Mouse (Mus musculus) B cell, adult 2 months (primary cell): ENCODE measurements around the gene Zbtb34.

Source experiments
- DNase-seq, 2 experiments: peaks; one replicate each; pipeline ENCODE4 v3.0.0; 2022

Zbtb34 gene

DNA sequence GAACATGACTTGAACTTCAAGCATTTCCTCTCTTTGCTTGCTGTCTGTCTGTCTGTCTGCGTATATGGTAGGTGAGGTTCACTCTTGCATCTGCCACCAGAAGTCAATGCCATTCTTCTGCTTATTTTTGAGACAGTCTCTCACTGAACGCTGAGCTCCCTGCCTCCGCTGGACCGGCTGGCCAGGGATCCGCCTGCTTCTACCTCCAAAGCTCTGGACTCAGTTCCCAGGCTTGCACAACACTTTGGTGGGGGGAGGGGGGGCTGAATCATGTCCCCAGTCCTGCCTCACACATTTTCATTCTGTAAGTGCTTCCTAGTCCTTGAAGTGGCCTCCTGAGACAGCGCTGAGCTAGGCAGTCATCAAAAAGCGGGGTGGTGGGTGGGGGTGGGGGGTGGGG lies 32.0 kb downstream of the Zbtb34 start:
- no peak for DNase-seq

DNA sequence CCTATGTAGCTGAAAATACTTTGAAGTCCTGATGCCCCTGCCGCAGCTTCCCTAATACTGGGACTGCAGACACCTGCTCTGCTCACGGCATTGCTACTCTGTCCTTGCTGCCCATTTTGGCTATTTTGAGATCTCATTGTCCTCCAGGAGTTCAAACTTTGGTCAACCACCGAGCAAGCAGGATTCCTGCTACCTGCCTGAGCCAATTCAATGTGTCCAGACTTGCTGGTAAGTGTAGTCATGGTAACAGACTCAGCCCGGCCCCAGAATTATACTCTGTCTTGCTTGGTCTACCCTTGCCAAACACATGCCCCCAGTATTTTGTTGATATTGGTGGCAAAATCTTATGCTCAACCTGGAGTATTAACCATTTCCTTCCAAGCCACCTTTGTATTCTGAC lies 34.1 kb downstream of the Zbtb34 start:
- no peak for DNase-seq

DNA sequence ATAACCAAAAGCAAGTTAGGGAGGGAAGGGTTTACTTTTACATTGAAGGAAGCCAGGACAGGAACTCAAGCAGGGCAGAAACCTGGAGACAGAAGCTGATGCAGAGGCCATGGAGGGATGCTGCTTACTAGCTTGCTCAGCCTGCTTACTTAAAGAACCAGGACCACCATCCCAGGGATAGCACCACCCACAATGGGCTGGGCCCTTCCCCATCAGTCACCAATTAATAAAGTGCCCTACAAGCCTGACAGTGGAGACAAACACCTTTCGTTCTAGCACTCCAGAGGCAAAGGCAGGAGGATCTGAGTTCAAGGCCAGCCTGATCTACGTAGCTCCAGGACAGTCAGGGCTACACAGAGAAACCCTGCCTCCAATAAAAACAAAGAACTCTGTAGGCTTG lies 36.1 kb downstream of the Zbtb34 start:
- no peak for DNase-seq

DNA sequence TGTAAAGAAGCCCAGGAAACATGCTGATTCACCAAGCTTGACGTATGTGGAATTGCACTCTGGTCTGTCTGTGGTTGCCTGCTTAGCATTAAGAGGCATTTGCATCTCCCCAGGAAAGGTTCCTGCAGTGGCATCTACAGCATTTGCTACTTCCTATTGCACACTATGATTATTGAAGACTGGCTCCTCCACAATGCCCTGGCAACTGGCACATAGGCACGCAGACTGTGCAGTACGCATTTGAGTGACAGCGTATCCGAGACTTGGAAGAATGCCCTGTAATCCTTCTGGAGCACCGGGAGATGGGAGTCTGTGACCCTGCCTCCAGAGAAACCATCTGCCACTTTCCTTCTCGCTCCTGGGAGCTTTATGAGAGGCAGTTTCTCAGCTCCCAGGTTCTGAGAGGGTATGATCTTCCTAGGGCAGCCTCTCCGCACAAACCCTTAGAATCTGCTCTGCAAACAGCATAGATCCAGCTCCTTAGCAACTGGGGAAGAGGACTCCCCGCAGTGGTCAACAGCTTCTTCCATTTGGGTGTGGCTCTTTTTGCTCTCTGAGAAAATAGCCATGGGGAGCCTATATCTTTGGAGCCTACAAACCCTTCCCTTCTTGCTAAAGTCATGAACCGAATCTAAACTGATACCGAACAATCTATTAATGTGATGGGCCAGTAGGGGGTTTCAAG lies 37.0 kb downstream of the Zbtb34 start:
- DNase-seq, result no peak

DNA sequence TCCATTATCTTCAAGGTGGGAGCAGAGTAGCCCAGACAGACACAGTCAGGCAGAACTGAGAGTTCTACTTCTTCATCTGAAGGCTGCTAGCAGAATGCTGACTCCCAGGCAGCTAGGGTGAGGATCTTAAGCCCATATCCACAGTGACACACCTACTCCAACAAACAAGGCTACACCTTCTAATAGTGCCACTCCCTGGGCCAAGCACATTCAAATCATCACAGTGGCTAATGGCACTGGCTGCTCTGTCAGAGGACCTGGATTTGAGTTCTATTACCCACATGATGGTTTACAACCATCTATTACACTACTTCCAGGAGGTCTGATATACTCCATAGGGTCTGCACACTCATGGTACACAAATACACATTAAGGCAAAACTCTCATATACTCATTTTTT lies 38.1 kb downstream of the Zbtb34 start:
- DNase-seq, result no peak

DNA sequence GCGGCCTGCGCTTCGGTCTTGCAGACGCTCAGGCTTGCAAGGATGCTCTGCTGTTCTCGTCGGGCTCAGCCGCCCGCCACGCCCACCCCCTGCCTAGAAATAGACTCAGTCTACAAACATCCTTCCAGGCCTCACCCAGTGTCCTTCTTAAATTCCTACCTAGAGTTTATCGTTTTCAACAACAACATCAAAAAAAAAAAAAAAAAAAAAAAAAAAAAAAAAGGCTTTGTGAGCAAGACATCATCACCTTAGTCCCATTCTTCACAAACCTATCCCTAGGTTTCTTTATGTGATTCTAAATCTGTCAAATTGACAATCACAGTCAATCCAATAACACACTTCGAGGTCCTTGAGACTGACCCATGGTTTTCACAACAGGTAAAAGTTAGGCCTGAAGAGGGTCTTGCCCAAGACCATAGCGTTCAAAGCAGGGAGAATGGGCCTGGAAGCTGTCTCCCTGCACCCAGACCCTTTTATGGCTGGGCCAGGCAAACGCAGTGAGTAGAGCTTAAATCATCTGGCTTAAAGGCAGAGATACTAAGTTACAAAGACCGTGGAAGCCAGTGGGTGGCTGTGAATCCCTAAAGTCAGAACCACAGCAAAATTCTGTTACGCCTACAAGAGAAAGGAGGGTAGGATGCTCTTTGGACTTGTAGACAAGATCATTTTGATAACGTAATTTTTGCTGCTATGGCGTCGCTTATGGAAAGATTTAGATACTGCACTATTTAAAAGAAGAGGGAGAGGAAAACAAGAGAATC lies 59.3 kb downstream of the Zbtb34 start:
- DNase-seq, result no peak

DNA sequence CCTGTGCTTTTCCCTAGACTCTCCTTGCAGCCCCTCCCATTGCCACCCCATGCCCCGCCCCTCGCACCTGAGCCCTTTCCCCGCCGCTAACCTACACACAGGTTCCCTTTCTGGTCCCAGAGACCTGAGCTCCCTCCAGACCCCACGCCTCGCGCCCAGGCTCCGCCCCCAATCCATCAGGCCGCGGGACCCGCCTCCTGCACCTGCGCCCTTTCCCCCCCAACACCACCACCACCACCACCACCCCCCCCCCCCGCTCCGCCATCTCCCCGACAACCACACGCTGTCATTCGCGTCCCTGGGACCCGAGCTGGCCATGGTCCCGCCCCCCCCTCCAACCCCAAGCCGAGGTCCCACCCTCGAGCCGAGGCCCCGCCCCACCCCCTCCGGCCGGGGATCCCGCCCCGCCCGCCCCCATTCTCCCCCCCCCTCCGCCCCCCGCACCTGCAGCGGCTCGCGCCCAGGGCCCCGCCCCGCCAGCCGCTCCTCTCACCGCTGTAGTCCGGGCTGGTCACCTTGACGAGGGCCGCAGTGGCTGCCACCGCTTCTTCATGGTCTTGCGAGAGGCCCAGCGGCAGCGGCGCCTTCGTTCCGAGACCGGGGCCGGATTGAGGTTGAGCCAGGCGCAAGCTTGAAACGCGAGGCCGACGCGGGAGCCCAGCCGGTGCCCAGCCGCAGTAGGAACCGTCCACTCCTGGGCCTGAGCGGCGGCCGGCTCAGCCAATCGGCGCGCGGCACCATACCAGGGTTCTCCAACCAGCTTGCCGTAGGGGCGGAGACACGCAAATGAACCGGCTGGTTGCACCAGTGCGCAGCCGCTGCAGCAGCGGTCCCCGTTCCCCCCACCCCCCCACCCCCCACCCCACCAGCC lies 60.1 kb downstream of the Zbtb34 start, which contains the start of gene Ralgps1:
Gene Ralgps1 (minus strand): TSS at position 710 of the 871 bp plus-strand sequence.
- peak; percentile 89 to 90 for DNase-seq

DNA sequence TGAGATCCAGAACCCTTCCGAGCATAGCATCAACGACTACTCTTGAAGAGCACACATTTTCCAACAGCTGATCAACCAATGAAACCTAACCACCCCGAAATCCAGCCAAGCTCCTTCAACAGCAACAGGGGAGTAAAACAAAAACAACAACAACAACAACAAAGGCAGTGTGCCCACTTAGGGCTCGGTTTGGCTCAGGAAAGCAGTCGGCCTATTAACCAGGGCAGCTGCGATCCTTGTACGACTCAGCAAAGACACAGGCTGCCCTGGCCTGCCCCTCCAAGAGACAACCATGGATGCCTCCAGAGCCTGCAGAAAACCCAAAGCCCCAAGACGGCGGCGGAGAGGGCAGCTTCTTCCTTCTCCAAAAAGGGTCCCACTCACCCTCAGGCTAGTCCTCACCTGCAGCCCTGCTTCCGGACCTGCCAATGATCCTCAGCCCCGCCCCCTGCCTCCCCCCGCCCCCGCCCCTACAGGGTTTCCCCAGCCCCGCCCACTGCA lies 60.8 kb downstream of the Zbtb34 start:
- no peak for DNase-seq

DNA sequence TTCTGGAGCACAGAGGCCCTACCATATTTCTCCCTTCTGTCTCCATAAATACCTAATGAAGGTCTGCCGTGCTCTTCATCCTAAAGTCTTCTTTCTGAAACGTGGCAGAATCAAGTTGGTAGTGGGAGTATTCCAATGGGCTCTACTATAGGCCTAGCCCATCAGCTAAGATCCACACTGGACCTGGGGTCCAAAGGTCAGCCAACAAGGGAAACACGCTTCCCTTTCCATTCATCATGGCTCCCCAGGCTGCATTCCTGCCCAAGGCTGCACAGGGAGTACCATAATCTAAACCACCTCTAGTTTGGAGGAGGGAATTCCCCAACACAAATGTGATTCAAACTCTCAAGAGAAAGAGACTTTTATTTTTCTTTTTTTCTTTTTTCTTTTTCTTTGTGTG lies 61.7 kb downstream of the Zbtb34 start:
- DNase-seq, result no peak

DNA sequence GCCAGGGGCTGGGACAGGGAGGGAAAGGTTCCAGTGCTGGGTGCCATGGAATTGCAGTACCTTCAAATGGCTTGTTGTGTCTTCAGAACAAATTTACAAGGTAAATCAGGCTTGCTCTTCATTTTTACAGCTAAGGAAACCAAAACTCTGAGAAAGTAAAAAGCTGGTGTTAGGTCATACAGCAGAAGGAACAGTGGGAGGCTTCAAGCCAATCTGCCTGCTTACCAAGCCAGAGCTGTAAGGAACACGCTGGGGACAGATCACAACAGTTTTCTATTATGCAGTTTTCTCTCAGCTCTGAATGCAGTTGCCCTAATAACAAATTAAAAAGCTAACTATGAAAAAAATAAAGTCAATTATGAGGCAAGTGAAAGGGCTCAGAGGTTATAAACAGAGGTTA lies 62.6 kb downstream of the Zbtb34 start:
- DNase-seq, result no peak

DNA sequence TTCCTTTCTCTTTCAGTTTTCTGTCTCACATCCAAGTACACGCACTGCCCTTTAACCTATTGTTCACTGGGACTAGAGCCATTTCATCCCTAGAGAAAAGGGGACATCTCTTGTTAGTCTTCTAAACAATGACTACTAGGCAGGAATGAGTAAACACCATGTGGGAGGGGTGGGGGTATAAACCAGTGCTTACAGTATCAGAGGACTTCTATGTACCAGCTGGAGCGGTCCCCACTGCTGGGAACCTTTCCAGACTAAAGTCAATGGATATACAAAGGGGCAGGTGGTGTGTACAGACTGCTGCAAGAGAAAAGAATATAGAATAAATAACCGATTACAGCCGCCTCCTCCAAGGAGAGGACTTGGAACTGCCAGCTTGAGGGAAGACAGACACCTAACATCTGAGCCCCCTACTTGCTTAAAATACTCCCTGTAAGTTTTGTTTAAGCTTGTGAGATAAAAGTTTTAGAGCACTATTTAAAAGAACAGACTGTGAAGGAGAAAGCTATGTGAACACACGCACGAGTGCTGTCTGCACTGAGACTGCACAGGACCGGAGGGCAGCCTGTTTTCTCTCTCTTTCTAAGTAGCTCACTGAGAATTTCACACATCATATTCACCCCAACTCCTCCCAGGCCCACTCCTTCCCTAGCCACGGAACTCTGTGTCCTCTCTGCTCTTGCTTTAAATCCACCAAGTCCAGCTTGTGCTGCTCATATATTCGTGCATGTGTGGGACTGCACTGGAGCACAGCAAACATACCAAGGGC lies 65.2 kb downstream of the Zbtb34 start:
- DNase-seq, result no peak

DNA sequence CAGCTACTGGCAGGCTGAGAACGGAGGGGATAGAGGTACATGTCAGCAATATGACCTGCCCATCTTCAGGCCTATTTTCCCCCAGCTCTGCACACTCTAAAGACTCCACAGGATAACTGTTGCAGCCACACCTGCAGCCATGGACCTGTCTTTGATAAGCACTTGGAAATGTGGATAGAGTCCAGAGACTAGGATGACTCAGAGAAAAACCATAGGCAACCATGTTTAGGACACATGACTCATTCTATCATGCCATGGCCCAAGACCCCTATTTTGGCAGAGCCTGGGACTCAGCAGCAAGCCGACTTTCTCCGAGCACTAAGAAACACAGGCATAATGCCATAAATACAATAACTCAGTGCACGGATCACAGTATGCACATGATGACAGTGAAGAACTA lies 66.5 kb downstream of the Zbtb34 start:
- no peak for DNase-seq

DNA sequence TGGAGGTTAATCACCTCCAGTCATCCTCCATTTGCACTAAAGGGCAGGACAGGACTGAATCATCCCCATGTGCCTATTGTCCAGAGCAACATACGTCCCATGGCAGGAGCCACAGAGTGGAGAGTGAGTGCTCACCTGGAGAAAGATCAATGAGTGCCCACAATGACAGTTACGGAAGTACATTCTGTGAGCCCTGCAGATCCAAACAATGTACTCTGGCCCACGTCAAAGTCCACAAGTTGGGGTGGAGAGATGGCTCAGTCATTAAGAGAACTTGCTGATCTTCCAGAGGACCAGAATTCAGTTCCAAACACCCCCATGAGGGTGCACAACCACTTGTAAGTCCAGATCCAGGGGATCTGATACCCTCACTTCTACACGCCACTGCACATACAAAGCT lies 67.2 kb downstream of the Zbtb34 start:
- DNase-seq, result no peak

DNA sequence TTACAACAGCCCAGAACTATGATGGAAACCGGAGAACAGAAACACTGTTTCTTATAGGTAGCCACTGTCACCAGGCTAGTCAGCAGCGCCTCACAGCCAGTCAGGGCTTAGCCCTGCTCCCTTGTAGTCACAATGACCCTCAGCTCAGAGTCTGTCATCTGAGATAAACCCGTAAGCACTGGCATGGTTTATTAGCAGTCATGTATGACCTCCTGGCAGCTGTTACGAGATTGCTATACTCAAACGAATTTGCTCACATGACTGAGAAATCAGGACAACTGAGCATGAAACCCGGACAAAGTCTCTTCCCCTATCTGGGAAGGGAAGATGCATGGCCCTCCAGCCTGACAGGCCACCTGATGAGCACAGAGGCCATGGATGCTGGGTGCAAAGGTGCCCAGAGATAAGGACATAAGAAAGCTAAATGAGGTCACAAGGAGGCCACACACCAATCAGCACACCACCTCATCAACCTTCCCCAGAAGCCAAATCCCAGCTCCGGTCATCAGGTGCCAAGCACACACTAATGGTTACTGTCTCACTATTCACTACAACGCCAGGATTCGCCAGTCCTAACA lies 69.9 kb downstream of the Zbtb34 start:
- DNase-seq, result no peak

DNA sequence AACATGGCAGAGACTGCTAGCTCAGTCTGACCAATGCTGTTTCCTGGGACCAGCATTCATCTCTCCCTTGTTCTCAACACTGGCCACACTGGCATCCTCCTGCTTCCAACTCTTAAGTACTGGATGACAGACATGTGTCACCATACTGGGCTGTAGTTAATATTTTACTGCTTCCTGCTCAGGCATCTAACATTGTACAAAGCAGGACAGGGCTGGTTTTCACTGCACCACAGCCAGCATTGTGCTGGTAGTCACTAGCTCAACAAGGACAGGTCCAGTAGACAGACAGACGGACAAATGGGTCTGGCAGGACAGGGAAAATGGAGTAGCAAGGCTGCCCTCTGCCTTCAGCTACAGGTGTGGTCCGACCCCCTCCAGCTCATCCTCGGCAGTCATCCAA lies 70.6 kb downstream of the Zbtb34 start:
- DNase-seq, result no peak

DNA sequence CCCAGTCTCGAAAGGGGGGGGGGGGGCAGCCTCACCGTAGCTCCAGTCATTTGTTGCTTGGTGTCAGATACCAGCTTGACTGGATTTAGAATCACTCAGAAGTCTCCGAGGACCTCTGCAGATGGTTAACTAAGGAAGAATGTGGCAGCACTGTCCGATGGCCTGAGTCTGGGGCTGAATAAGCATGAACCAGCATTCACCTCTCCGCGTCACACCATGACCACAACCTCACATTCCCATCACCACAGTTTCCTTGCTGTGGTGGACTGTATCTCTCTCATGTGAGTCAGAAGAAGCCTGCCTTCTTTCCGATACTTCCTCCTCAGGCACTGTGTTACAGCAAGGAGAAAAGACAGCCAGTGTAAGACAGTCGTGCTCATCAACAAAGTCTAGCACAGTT lies 71.9 kb downstream of the Zbtb34 start:
- no peak for DNase-seq

DNA sequence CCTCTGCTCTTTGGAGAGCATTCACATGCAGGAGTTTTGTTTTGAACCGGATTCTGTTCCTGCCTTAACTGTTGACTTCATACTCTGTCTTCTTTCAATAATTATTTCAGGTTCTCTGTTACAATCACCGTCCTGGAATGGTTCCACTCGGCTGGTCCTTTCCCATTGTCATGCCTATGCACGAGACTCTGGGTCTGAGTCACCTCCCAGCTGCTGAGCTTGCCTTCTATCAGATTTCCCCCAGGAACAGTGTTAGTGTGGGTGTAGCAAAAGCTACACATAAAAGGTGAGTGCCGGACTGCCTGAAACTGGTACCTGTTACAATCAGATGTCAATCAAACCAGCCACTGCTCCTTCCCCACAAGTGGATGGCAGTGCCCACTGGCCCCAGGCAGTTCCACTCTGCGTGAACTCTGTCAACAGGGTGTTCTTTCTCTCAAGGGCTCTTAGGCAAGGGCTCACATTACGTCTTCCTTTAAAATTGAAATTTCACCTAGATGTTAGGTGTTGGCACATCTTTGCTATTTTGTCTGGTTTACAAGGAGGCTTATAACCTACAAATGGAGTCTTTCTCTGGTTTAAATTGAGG lies 73.8 kb downstream of the Zbtb34 start:
- DNase-seq, result no peak
